Mouse (Mus musculus) kidney, embryonic 16.5 days (tissue): Measurements from ENCODE around the gene Foxn3. TPM values are rescaled to one million over a fixed set of nuclear protein-coding genes. Genes with fewer than 3 reads are reported as not detected.
A peak's percentile ranks its signal among the peaks of the same experiment; 100 is the strongest.

Experiments used
- ATAC-seq: fragments of 200-750 bp; cut with Nextera tagmentation; 2 replicates; pipeline ENCODE4 v1.8.0; 2017; ENCODE audit warnings: moderate TSS enrichment; ENCODE audit not compliant: low FRiP score, low TSS enrichment
- H3K27ac ChIP-seq: fragments of 300-500 bp; sonication (generic); 2 replicates; pipeline ENCODE4 v1.5.1; 2014; ENCODE audit warnings: low read length
- H3K27me3 ChIP-seq: fragments of 300-500 bp; sonication (generic); 2 replicates; pipeline ENCODE4 v1.6.1; 2014; ENCODE audit warnings: low read length, control low read depth, mixed read lengths; ENCODE audit not compliant: insufficient read depth
- H3K36me3 ChIP-seq: fragments of 300-500 bp; sonication (generic); 2 replicates; pipeline ENCODE4 v1.6.1; 2014; ENCODE audit warnings: low read length, control low read depth, mixed read lengths; ENCODE audit not compliant: insufficient read depth
- H3K4me1 ChIP-seq: fragments of 300-500 bp; sonication (generic); 2 replicates; pipeline ENCODE4 v1.6.1; 2014; ENCODE audit warnings: low read length, control low read depth, mixed read lengths; ENCODE audit not compliant: insufficient read depth
- H3K4me2 ChIP-seq: fragments of 300-500 bp; sonication (generic); replicated peaks from 2 replicates; pipeline ENCODE4 v1.6.1; 2014; ENCODE audit warnings: low read depth, low read length
- H3K4me3 ChIP-seq: fragments of 300-500 bp; sonication (generic); 2 replicates; pipeline ENCODE4 v1.5.1; 2014; ENCODE audit warnings: mild to moderate bottlenecking, low read length
- H3K9ac ChIP-seq: fragments of 300-500 bp; sonication (generic); replicated peaks from 2 replicates; pipeline ENCODE4 v1.6.1; 2014; ENCODE audit warnings: low read length
- H3K9me3 ChIP-seq: fragments of 300-500 bp; sonication (generic); 2 replicates; pipeline ENCODE4 v1.6.1; 2016; ENCODE audit warnings: low read length, control low read depth
- WGBS: fragments of 180-500 bp; shearing (Covaris S2); extraction: QIAGEN DNeasy Blood & Tissue Kit; methylation state at CpG from one replicate; pipeline ENCODE4 v1.1.7; 2014; 5-methylcytosine and 5-hydroxymethylcytosine counted together
- polyA plus RNA-seq: library from polyadenylated mRNA; unstranded; fragments of >200 nt; fragmentation: Nextera tagmentation; extraction: Ambion mirVana; gene quantifications from 2 replicates; pipeline ENCODE4 v1.2.1, GENCODE M21; 2015

The Foxn3 gene
- polyA plus RNA-seq, 1 experiment from 2014 or later = 54.0 TPM

GRCm38 (mm10) chr12:99517296-99517695 is 46.1 kb downstream of the Foxn3 start:
- H3K4me1 ChIP-seq = no peaks in the 10 kb centered on the region
- H3K9me3 ChIP-seq = no peaks in the 10 kb centered on the region
- no peak overlapping the region for H3K27ac ChIP-seq
- WGBS = 89% methylated on average over 5 of the region's 5 CpGs
- no peak overlapping the region for H3K4me2 ChIP-seq
- no peak overlapping the region for H3K4me3 ChIP-seq
- ATAC-seq = no peak
- H3K27me3 ChIP-seq = no peaks in the 10 kb centered on the region
- no peak overlapping the region for H3K9ac ChIP-seq
- H3K36me3 ChIP-seq = no peaks in the 10 kb centered on the region

- no peaks in the 10 kb centered on the region for H3K4me1 ChIP-seq
- WGBS = 22% methylated on average over 3 of the region's 3 CpGs
- no peaks in the 10 kb centered on the region for H3K9me3 ChIP-seq
- no peak overlapping the region for H3K27ac ChIP-seq
- H3K27me3 ChIP-seq = no peaks in the 10 kb centered on the region
- ATAC-seq = no peak
- H3K4me2 ChIP-seq = no peak overlapping the region
- H3K4me3 ChIP-seq = no peak overlapping the region
- H3K36me3 ChIP-seq = no peaks in the 10 kb centered on the region
- H3K9ac ChIP-seq = no peak overlapping the region
Observed at GRCm38 (mm10) chr12:99515481-99515880, 47.9 kb downstream of the Foxn3 start.

GRCm38 (mm10) chr12:99511644-99512043 is 51.7 kb downstream of the Foxn3 start:
- H3K9me3 ChIP-seq = no peaks in the 10 kb centered on the region
- no peak overlapping the region for H3K27ac ChIP-seq
- H3K27me3 ChIP-seq = no peaks in the 10 kb centered on the region
- 84% methylated on average over 5 of the region's 5 CpGs for WGBS
- no peak for ATAC-seq
- no peak overlapping the region for H3K9ac ChIP-seq
- H3K4me2 ChIP-seq = no peak overlapping the region
- H3K4me3 ChIP-seq = no peak overlapping the region
- no peaks in the 10 kb centered on the region for H3K36me3 ChIP-seq
- H3K4me1 ChIP-seq = no peaks in the 10 kb centered on the region

- no peak for ATAC-seq
- no peak overlapping the region for H3K9ac ChIP-seq
- WGBS = 38% methylated on average over 5 of the region's 5 CpGs
- no peaks in the 10 kb centered on the region for H3K36me3 ChIP-seq
- no peaks in the 10 kb centered on the region for H3K27me3 ChIP-seq
- H3K4me3 ChIP-seq = no peak overlapping the region
- no peaks in the 10 kb centered on the region for H3K9me3 ChIP-seq
- H3K4me2 ChIP-seq = no peak overlapping the region
- no peak overlapping the region for H3K27ac ChIP-seq
- no peaks in the 10 kb centered on the region for H3K4me1 ChIP-seq
Observed at GRCm38 (mm10) chr12:99510759-99511158, 52.6 kb downstream of the Foxn3 start.

GRCm38 (mm10) chr12:99502225-99502624 is 61.2 kb downstream of the Foxn3 start:
- H3K4me2 ChIP-seq = no peak overlapping the region
- no peak overlapping the region for H3K9ac ChIP-seq
- no peaks in the 10 kb centered on the region for H3K9me3 ChIP-seq
- no peak overlapping the region for H3K27ac ChIP-seq
- H3K36me3 ChIP-seq = no peaks in the 10 kb centered on the region
- ATAC-seq = no peak
- no peak overlapping the region for H3K4me3 ChIP-seq
- H3K4me1 ChIP-seq = no peaks in the 10 kb centered on the region
- WGBS = 85% methylated on average over 4 of the region's 4 CpGs
- H3K27me3 ChIP-seq = no peaks in the 10 kb centered on the region

- ATAC-seq = no peak
- 72% methylated on average over 9 of the region's 9 CpGs for WGBS
- no peak overlapping the region for H3K4me2 ChIP-seq
Observed at GRCm38 (mm10) chr12:99498978-99499694, 64.2 kb downstream of the Foxn3 start.

GRCm38 (mm10) chr12:99498189-99498977 is 65.0 kb downstream of the Foxn3 start:
- H3K36me3 ChIP-seq = no peaks in the 10 kb centered on the region
- no peaks in the 10 kb centered on the region for H3K27me3 ChIP-seq
- H3K9me3 ChIP-seq = peaks cover 5% of the 10 kb centered on the region; the same call in 1 of the 2 replicates
- H3K4me3 ChIP-seq = no peak overlapping the region
- H3K9ac ChIP-seq = no peak overlapping the region
- H3K27ac ChIP-seq = no peak overlapping the region
- no peak for ATAC-seq
- WGBS = 59% methylated on average over 18 of the region's 18 CpGs
- H3K4me2 ChIP-seq = no peak overlapping the region
- H3K4me1 ChIP-seq = no peaks in the 10 kb centered on the region

More at GRCm38 (mm10) chr12:99498978-99499694, 64.2 kb downstream of the Foxn3 start:
- H3K27ac ChIP-seq = no peak overlapping the region
- no peaks in the 10 kb centered on the region for H3K36me3 ChIP-seq
- H3K9ac ChIP-seq = no peak overlapping the region
- H3K4me1 ChIP-seq = no peaks in the 10 kb centered on the region
- peaks cover 1% of the 10 kb centered on the region; the same call in 1 of the 2 replicates for H3K9me3 ChIP-seq
- H3K4me3 ChIP-seq = no peak overlapping the region
- H3K27me3 ChIP-seq = no peaks in the 10 kb centered on the region

GRCm38 (mm10) chr12:99496945-99497344 is 66.4 kb downstream of the Foxn3 start:
- H3K9ac ChIP-seq = no peak overlapping the region
- no peak overlapping the region for H3K4me3 ChIP-seq
- no peak overlapping the region for H3K27ac ChIP-seq
- H3K36me3 ChIP-seq = no peaks in the 10 kb centered on the region
- no peak overlapping the region for H3K4me2 ChIP-seq
- H3K27me3 ChIP-seq = no peaks in the 10 kb centered on the region
- H3K9me3 ChIP-seq = peaks cover 5% of the 10 kb centered on the region; the same call in 1 of the 2 replicates
- 81% methylated on average over 3 of the region's 3 CpGs for WGBS
- ATAC-seq = no peak
- H3K4me1 ChIP-seq = no peaks in the 10 kb centered on the region

- Histone ChIP-seq H3K9ac (no peak overlapping the region), H3K4me2 (peak overlapping the region; percentile 21; the same call in 1 of the 2 replicates), H3K27me3 (no peaks in the 10 kb centered on the region), H3K27ac (peak overlapping the region; percentile 46; the same call in 1 of the 2 replicates), H3K4me3 (no peak overlapping the region), H3K36me3 (no peaks in the 10 kb centered on the region), H3K9me3 (peaks cover 5% of the 10 kb centered on the region; the same call in 1 of the 2 replicates), H3K4me1 (peaks cover 11% of the 10 kb centered on the region; the same call in 1 of the 2 replicates)
- 35% methylated on average over 6 of the region's 6 CpGs for WGBS
- peak; percentile 84; the same call in 1 of the 2 replicates for ATAC-seq
Observed at GRCm38 (mm10) chr12:99490216-99490615, 73.2 kb downstream of the Foxn3 start.
